Mouse (Mus musculus) stomach, embryonic 16.5 days (tissue): ENCODE results near the gene Fmo2. TPM values are rescaled to one million over a fixed set of nuclear protein-coding genes. Genes with fewer than 3 reads are reported as not detected.

ENCODE experiments used
- ATAC-seq: fragments of 200-750 bp; cut with Nextera tagmentation; 2 replicates; pipeline ENCODE4 v1.8.0; 2017; ENCODE audit warnings: moderate number of reproducible peaks, moderate TSS enrichment; ENCODE audit not compliant: insufficient read depth, low FRiP score
- H3K27ac ChIP-seq: fragments of 300-500 bp; sonication (generic); 2 replicates; pipeline ENCODE4 v1.5.1; 2014; ENCODE audit warnings: low read length
- H3K27me3 ChIP-seq: fragments of 300-500 bp; sonication (generic); 2 replicates; pipeline ENCODE4 v1.6.1; 2014; ENCODE audit warnings: low read length, control low read depth, mixed read lengths; ENCODE audit not compliant: control insufficient read depth, insufficient read depth
- H3K36me3 ChIP-seq: fragments of 300-500 bp; sonication (generic); 2 replicates; pipeline ENCODE4 v1.6.1; 2014; ENCODE audit warnings: low read length; ENCODE audit not compliant: control insufficient read depth, insufficient read depth
- H3K4me1 ChIP-seq: fragments of 300-500 bp; sonication (generic); 2 replicates; pipeline ENCODE4 v1.6.1; 2014; ENCODE audit warnings: low read length, control low read depth, mixed read lengths; ENCODE audit not compliant: control insufficient read depth, insufficient read depth
- H3K4me2 ChIP-seq: fragments of 300-500 bp; sonication (generic); 2 replicates; pipeline ENCODE4 v1.6.1; 2014; ENCODE audit warnings: low read depth, low read length, mixed read lengths
- H3K4me3 ChIP-seq: fragments of 300-500 bp; sonication (generic); replicated peaks from 2 replicates; pipeline ENCODE4 v1.5.1; 2014; ENCODE audit warnings: mild to moderate bottlenecking, low read length
- H3K9ac ChIP-seq: fragments of 300-500 bp; sonication (generic); 2 replicates; pipeline ENCODE4 v1.6.1; 2014; ENCODE audit warnings: low read length
- H3K9me3 ChIP-seq: fragments of 300-500 bp; sonication (generic); replicated peaks from 2 replicates; pipeline ENCODE4 v1.6.1; 2016; ENCODE audit warnings: low read length, control low read depth; ENCODE audit not compliant: control insufficient read depth
- WGBS: fragments of 180-500 bp; shearing (Covaris S2); extraction: QIAGEN DNeasy Blood & Tissue Kit; methylation state at CpG from one replicate; pipeline ENCODE4 v1.1.7; 2014; 5-methylcytosine and 5-hydroxymethylcytosine counted together
- polyA plus RNA-seq: library from polyadenylated mRNA; unstranded; fragments of >200 nt; fragmentation: Nextera tagmentation; extraction: Ambion mirVana; gene quantifications from 2 replicates; pipeline ENCODE4 v1.2.1, GENCODE M21; 2015

Fmo2 gene
- 8.2 and 8.5 TPM in 2 replicates for polyA plus RNA-seq

DNA sequence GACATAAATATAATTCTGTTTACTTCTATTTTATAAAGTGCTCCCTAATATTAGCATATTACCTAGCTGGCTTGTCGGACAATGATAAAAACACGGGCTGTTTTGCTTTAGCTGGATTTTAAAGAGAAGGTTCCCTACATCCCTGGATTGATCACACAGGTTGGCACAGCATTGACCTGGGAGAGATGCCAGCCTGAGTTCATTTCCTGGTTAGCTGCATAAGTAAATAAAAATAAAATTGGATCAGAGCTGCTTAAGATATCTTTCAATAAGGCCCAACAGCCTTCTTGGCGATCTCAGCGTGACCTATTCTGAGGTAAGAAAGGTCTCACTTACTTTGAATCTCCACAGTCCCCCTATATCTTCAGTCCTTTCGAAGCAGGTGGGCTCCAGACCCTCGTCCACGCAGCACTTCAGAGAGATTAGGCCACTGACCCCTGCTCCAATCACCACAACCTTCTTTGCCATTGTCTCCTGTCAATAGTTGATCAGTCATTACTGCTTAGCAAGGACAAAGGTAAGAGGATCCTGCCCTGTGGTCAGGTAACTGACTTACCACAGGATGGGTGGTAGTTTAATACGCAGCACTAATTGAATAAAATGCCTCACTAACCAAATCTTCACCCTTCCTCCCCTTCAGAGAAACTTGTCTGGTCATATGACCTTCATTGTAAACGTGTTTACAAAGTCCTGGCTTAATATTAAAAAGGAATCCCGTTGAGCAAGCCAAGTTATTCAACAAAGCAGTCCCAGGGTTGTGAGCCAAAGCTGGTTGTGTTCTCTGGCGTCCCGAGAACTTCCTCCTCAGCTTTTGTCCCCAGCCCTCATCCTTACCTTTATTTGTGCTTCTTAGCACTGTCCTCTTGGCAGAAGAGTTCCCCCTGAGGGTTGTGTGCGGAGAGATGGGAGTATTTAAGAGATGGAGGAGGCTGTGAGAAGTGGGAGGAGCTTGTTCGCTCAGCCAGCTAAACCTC lies at the start of gene Fmo2:
TSS of gene Fmo2 (minus strand) at position 889 of the 974 bp plus-strand sequence.
- H3K4me2 ChIP-seq: no peak within 1 kb of the TSS
- 0 out of 2 replicates have a peak, but pooled peaks have one; percentile 29 for ATAC-seq
- no peaks in the 10 kb centered on the region; the same call in 1 of the 2 replicates for H3K4me1 ChIP-seq
- no peaks in the 10 kb centered on the region for H3K36me3 ChIP-seq
- no peaks in the 10 kb centered on the region for H3K9me3 ChIP-seq
- WGBS: 63% methylated on average over 14 of the region's 14 CpGs
- no peak within 1 kb of the TSS for H3K4me3 ChIP-seq
- H3K27me3 ChIP-seq: no peaks in the 10 kb centered on the region
- H3K9ac ChIP-seq: no peak within 1 kb of the TSS
- H3K27ac ChIP-seq: no peak within 1 kb of the TSS

DNA sequence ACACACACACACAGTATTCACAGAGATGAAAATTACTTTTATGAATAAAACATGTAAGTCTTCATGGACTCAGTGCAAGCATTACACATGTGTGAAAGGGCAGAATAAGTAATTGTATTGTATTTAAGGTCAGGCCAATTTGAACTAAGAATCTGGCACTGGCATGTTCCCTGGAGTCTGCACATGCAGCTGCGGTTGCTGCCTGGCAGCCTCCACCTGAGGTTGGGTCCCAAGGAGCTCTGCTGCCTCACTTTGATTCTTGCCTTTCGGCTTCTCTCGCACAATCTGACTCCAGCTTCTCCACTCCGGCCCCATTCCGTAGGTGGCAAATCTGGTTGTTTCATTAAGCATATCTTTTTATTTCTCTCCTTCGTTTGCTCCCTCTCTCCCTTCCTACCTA lies 49.4 kb upstream of the Fmo2 start:
- H3K9me3 ChIP-seq: no peaks in the 10 kb centered on the region
- no peak overlapping the region for H3K4me3 ChIP-seq
- H3K4me1 ChIP-seq: no peaks in the 10 kb centered on the region; the same call in 1 of the 2 replicates
- no peak overlapping the region for H3K9ac ChIP-seq
- H3K4me2 ChIP-seq: no peak overlapping the region
- ATAC-seq: no peak
- no peak overlapping the region for H3K27ac ChIP-seq
- 88% methylated on average over 6 of the region's 6 CpGs for WGBS
- H3K27me3 ChIP-seq: no peaks in the 10 kb centered on the region
- H3K36me3 ChIP-seq: no peaks in the 10 kb centered on the region

DNA sequence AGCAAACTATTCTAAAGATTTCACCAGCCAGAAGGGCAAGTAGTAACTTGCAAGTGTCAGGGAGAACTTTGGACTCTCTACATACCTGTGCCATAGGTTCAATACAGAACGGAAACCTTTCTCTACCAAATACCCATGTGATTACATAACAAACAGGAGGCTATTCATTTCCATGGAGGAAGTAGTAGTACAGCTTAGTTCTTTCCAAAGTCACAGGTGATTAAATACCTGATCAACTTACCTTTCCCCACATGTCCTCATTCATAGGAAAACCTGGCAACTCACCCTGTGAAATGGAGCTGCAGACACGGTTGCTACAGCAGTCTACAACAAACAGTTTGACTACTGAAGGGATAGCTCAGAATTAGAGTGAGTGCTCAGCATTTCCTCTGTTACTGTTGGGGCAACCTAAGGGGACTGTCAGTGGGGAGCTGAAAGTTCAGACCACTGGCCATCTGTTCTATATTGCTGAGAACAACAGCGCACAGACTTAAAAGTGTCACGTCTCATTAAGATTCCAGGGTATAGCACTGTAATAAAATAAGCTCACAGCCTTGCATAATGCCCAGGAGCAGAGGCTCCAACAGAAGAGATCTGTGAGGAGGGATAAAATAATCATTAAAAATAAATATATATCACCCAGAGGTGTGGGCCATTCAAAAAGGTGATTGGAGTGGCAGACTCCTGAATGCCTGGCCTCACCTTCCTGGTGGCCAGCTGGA lies 48.5 kb upstream of the Fmo2 start:
- no peaks in the 10 kb centered on the region; the same call in 1 of the 2 replicates for H3K4me1 ChIP-seq
- H3K27ac ChIP-seq: no peak overlapping the region
- no peaks in the 10 kb centered on the region for H3K9me3 ChIP-seq
- H3K27me3 ChIP-seq: no peaks in the 10 kb centered on the region
- 64% methylated on average over 4 of the region's 4 CpGs for WGBS
- H3K4me2 ChIP-seq: no peak overlapping the region
- no peak for ATAC-seq
- no peak overlapping the region for H3K9ac ChIP-seq
- H3K36me3 ChIP-seq: no peaks in the 10 kb centered on the region
- no peak overlapping the region for H3K4me3 ChIP-seq

DNA sequence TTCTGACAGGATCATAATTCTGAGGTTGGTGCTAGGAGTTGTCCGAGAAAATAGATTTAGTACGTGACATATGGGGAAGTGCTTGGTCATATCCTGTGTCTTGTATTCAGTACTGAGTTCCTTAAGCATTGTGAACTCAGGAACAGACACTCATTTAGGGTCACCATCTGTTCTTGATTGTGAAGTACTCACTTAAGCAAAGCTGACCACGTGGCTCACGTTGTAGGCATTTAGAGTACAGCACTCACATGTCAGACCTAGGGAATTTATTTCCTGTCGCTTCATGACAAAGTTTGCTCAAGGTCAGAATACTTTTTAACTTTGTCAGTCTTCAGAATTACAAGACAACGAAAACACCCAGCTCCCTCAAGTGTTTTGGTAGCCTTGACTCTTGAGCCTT lies 45.2 kb upstream of the Fmo2 start:
- Histone ChIP-seq H3K27me3 (no peaks in the 10 kb centered on the region), H3K27ac (no peak overlapping the region)
- WGBS: 58% methylated on average over 6 of the region's 6 CpGs

DNA sequence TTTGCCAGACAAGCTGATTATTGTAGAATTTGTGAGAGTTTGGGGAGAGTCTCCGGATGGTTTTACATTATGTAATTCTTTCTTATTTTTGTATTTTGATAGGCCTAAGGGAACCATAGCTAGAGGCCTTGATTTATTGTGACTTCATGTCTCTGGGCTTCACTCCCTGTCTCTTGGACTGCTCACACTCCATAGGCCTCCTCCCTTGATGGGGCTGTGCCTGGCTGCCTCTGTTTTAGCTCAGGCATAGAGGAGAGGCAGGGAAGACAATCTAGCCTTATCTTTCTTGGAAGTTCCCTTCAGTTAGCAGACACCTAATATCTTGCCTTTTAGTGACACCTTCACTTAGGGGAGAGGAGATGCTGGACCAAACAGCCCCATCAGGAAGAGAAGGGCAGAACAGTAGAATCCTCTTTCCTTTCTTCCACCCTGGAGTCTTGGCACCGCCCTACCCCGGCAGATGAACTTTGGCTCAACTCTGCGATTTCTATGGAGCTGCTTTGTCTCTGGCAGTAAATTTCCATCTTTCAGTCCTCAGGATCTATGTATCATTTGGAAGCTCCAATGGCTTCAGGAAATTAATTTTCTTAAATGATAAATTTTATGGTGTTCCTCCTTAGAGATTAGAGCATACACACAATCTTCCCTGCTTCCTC lies 40.3 kb upstream of the Fmo2 start:
- peak; percentile 91 for ATAC-seq

More for the DNA sequence above, 45.2 kb upstream of the Fmo2 start:
- H3K4me2 ChIP-seq: no peak overlapping the region
- no peaks in the 10 kb centered on the region for H3K9me3 ChIP-seq
- no peaks in the 10 kb centered on the region; the same call in 1 of the 2 replicates for H3K4me1 ChIP-seq
- no peaks in the 10 kb centered on the region for H3K36me3 ChIP-seq
- H3K4me3 ChIP-seq: no peak overlapping the region
- H3K9ac ChIP-seq: no peak overlapping the region
- ATAC-seq: no peak

DNA sequence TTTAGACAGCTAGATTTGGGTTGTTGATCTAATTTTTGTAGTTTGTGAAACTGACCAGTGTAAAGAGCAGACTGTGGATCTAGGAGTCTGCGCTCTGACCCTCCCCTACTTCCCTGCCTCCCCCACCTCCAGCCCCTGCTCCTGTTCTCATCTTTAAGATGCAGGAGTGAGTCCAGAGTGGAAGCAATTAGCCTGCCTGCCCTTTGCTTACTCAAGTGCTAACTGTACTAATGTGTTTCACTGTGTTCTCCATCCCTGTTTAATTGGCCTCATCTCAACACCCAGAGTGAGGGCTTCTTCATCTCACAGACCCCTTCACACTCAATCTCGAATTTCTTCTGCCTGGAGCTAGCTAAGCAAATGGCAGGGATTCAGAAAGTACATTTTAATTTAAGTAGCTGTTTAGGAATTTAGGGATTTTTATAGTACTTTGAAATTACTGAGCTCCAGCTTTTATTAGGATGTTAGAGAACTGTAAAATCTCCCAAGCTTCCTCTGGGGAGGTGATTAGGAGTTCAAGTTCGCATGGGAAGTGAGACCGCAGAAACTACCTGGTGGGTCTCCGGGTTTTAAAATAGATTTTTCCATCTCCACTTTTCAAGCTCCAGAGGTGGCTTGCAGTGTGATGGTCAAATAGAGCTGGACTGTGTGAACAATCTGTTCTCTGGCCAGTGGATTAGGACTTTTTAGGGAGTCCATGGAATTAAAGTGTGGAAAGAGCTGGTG lies 39.6 kb upstream of the Fmo2 start:
- Histone ChIP-seq H3K4me2 (no peak overlapping the region), H3K9ac (no peak overlapping the region), H3K4me3 (no peak overlapping the region), H3K9me3 (no peaks in the 10 kb centered on the region), H3K27ac (peak overlapping the region; percentile 65), H3K4me1 (no peaks in the 10 kb centered on the region), H3K36me3 (no peaks in the 10 kb centered on the region), H3K27me3 (no peaks in the 10 kb centered on the region)
- ATAC-seq: no peak
- WGBS: 64% methylated on average over 5 of the region's 5 CpGs

More for the DNA sequence above, 40.3 kb upstream of the Fmo2 start:
- WGBS: 74% methylated on average over 4 of the region's 4 CpGs
- Histone ChIP-seq H3K27me3 (no peaks in the 10 kb centered on the region), H3K4me3 (no peak overlapping the region), H3K27ac (peak overlapping the region; percentile 65), H3K36me3 (no peaks in the 10 kb centered on the region), H3K9ac (no peak overlapping the region), H3K4me2 (no peak overlapping the region), H3K9me3 (no peaks in the 10 kb centered on the region), H3K4me1 (no peaks in the 10 kb centered on the region)

DNA sequence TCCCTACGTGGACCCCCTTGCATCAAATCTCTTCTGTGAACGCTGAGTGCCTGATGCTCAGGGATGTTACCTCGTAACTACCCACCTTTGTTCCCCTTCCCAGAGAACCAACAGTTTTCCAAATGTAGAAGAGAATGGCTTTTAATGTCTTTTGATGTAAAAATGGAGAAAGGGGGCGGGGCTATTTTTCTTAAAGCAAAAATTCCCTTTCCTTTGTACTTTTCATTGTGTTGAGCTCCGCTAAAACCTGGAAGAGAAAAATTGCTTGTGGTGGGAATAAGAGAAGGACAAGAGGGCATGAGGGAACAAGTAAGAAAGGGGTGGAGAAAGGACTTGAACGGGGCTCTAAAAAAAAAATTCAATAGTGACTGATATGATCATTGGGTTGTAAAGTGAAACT lies 38.9 kb upstream of the Fmo2 start, which contains the start of gene Fmo6:
TSS of gene Fmo6 (minus strand) at position 101 of the 400 bp plus-strand sequence.
- H3K27ac ChIP-seq: peak within 1 kb of the TSS; percentile 65
- H3K4me2 ChIP-seq: no peak within 1 kb of the TSS
- H3K9ac ChIP-seq: no peak within 1 kb of the TSS
- 81% methylated on average over 6 of the region's 6 CpGs for WGBS
- H3K4me1 ChIP-seq: no peaks in the 10 kb centered on the region
- H3K36me3 ChIP-seq: no peaks in the 10 kb centered on the region
- H3K9me3 ChIP-seq: no peaks in the 10 kb centered on the region
- ATAC-seq: no peak
- no peaks in the 10 kb centered on the region for H3K27me3 ChIP-seq
- H3K4me3 ChIP-seq: no peak within 1 kb of the TSS

DNA sequence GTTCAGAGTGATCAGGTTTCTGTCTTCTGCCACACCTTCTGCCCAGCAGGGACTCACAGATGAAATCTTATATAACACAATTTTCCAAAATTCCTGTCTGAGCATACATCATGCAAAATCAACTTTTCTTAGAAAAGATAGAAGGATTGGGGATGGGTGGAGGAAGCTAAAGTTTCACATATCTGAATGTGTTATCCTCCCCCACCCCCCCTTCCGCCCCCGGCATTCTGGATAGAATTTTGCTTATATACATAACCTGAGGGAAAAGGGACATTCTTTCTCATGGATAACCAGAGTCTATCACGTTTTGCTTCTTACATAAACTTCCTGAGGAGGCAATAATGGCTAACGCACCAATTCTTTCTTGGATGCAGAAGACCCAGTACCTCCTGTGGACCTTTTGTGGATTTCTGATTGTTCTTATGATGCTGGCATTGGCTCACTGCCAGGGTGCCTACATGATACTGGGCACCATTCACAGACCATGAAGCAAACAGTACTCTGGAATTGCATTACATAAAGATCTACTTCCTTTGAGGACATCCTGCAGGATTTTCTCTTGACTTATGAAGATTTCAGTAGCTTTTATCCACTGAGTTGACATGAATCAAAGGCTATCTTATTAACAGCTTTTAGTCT lies 36.0 kb upstream of the Fmo2 start:
- H3K9ac ChIP-seq: no peak overlapping the region
- H3K4me3 ChIP-seq: no peak overlapping the region
- ATAC-seq: no peak
- no peak overlapping the region for H3K27ac ChIP-seq
- 75% methylated on average over 4 of the region's 4 CpGs for WGBS
- peaks cover 5% of the 10 kb centered on the region for H3K4me1 ChIP-seq
- no peak overlapping the region for H3K4me2 ChIP-seq
- H3K27me3 ChIP-seq: no peaks in the 10 kb centered on the region
- no peaks in the 10 kb centered on the region for H3K9me3 ChIP-seq
- H3K36me3 ChIP-seq: no peaks in the 10 kb centered on the region
